Mouse (Mus musculus) midbrain, embryonic 11.5 days (tissue): Measurements from ENCODE around the gene P2ry14. TPM values are rescaled to one million over a fixed set of nuclear protein-coding genes. Genes with fewer than 3 reads are reported as not detected.

Experiments used
- ATAC-seq: fragments of 200-750 bp; cut with Nextera tagmentation; 2 replicates; pipeline ENCODE4 v1.8.0; 2017; ENCODE audit warnings: moderate TSS enrichment, moderate library complexity; ENCODE audit not compliant: low FRiP score
- DNase-seq: peaks from one replicate; pipeline ENCODE4 v3.0.0; 2015; ENCODE audit warnings: low spot score; ENCODE audit errors: missing footprints
- H3K27ac ChIP-seq: fragments of 300-500 bp; sonication (generic); 2 replicates; pipeline ENCODE4 v1.5.1; 2014; ENCODE audit warnings: low read depth, low read length
- H3K27me3 ChIP-seq: fragments of 300-500 bp; sonication (generic); 2 replicates; pipeline ENCODE4 v1.6.1; 2014; ENCODE audit warnings: mild to moderate bottlenecking, low read length, moderate library complexity, mixed read lengths; ENCODE audit not compliant: control insufficient read depth, insufficient read depth
- H3K36me3 ChIP-seq: fragments of 300-500 bp; sonication (generic); 2 replicates; pipeline ENCODE4 v1.6.1; 2014; ENCODE audit warnings: mild to moderate bottlenecking, low read length, moderate library complexity, mixed read lengths; ENCODE audit not compliant: control insufficient read depth, insufficient read depth
- H3K4me1 ChIP-seq: fragments of 300-500 bp; sonication (generic); 2 replicates; pipeline ENCODE4 v1.6.1; 2014; ENCODE audit warnings: low read length; ENCODE audit not compliant: control insufficient read depth, insufficient read depth
- H3K4me2 ChIP-seq: fragments of 300-500 bp; sonication (generic); 2 replicates; pipeline ENCODE4 v1.6.1; 2014; ENCODE audit warnings: mild to moderate bottlenecking, moderate library complexity
- H3K4me3 ChIP-seq: fragments of 300-500 bp; sonication (generic); 2 replicates; pipeline ENCODE4 v1.5.1; 2014; ENCODE audit warnings: low read depth, low read length
- H3K9ac ChIP-seq: fragments of 300-500 bp; sonication (generic); 2 replicates; pipeline ENCODE4 v1.6.1; 2014; ENCODE audit warnings: low read length
- H3K9me3 ChIP-seq: fragments of 300-500 bp; sonication (generic); 2 replicates; pipeline ENCODE4 v1.6.1; 2016; ENCODE audit warnings: low read length; ENCODE audit not compliant: control insufficient read depth
- WGBS: fragments of 180-500 bp; shearing (Covaris S2); extraction: QIAGEN DNeasy Blood & Tissue Kit; methylation state at CpG from one replicate; pipeline ENCODE4 v1.1.7; 2014; 5-methylcytosine and 5-hydroxymethylcytosine counted together
- polyA plus RNA-seq: library from polyadenylated mRNA; unstranded; fragments of >200 nt; fragmentation: Nextera tagmentation; extraction: Ambion mirVana; gene quantifications from 2 replicates; pipeline ENCODE4 v1.2.1, GENCODE M21; 2014

The P2ry14 gene
- polyA plus RNA-seq, 1 experiment from 2014 or later: 1.4 TPM

DNA sequence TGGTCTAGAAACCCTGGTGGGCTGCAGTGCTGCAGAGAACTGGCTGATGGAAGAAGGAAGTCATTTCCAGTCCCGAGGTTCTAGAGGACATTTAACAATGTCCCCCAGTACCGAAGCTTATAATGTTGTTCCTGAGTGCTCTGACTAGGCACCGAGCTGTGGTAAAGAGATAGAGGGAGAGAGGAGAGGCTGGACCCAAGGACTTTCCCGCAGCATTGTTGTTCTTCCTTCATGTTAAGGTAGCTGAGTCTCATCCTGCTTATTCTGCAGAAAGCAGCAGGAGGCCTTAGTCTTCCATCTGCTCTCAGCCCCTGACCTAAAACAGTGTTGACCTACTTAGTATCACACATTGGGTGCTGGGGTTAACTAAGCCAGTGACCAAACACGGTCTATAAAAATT lies 23.5 kb upstream of the P2ry14 start:
- WGBS: 64% methylated on average over 5 of the region's 5 CpGs
- H3K9ac ChIP-seq: no peak overlapping the region
- no peak for ATAC-seq
- no peaks in the 10 kb centered on the region for H3K36me3 ChIP-seq
- no peaks in the 10 kb centered on the region for H3K27me3 ChIP-seq
- H3K4me2 ChIP-seq: no peak overlapping the region
- H3K9me3 ChIP-seq: no peaks in the 10 kb centered on the region
- no peak overlapping the region for H3K4me3 ChIP-seq
- no peaks in the 10 kb centered on the region for H3K4me1 ChIP-seq
- no peak overlapping the region for H3K27ac ChIP-seq
- no peak for DNase-seq

DNA sequence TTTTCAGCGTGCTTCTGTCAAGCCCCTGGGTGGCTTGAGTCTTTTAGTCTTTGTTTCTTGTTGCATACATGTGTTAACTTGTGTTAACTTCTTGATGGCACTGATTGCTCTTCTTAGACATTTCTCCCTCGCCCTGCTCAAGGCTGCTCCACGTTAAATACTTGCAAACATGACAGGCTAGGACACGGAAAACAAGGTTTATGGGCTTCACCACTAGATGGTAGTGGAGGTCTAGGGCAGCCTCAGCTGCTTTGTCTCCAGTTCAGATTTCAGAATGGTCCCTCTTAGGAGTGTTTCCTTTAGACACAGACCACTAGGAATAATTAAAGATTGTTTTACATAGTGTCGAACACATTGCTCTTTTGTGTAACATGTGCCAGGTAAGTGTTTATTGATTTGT lies 21.8 kb upstream of the P2ry14 start:
- no peak overlapping the region for H3K27ac ChIP-seq
- no peaks in the 10 kb centered on the region for H3K36me3 ChIP-seq
- H3K27me3 ChIP-seq: no peaks in the 10 kb centered on the region
- H3K9me3 ChIP-seq: no peaks in the 10 kb centered on the region
- H3K4me3 ChIP-seq: no peak overlapping the region
- ATAC-seq: peak; percentile 68; the same call in 1 of the 2 replicates
- H3K9ac ChIP-seq: no peak overlapping the region
- peak; percentile 84 for DNase-seq
- no peaks in the 10 kb centered on the region for H3K4me1 ChIP-seq
- 45% methylated on average over 5 of the region's 5 CpGs for WGBS
- no peak overlapping the region for H3K4me2 ChIP-seq

DNA sequence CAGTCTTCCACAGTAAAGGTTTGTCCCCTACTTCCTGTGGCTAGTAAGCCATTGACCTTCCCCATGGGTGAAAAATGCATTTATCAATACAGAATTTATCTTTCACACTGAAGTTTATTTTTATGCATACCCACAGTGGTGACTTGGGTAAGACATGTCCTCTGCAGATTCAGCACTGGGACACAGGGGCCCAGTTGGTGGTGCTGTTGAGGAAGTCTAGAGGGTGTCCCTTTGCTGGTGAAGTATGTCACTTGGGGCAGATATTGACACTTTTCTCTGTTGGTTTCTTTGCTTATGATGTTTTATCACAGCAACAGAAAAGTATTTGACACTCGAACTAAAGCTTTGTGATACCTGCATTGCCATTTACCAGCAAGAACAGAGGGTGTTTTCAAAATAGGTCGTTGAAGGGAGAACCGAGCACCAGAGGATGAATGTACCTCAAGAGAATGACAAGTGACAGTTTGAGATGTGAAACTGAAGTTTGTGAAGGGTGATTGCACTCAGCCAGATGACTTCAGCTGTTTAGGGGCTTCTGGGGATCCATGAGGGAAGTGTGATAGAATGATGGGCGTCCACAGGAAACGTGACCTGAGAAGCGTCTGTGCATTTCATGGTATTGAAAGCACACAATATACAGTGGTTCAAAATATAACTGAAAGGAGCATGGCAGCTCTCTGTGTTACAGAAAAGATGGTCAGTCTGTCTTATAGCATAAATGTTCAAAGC lies 21.2 kb upstream of the P2ry14 start:
- no peak overlapping the region for H3K4me3 ChIP-seq
- no peaks in the 10 kb centered on the region for H3K27me3 ChIP-seq
- H3K9me3 ChIP-seq: no peaks in the 10 kb centered on the region
- no peak overlapping the region for H3K9ac ChIP-seq
- H3K4me2 ChIP-seq: no peak overlapping the region
- DNase-seq (no peak), ATAC-seq (no peak)
- H3K36me3 ChIP-seq: no peaks in the 10 kb centered on the region
- H3K27ac ChIP-seq: no peak overlapping the region
- WGBS: 87% methylated on average over 6 of the region's 6 CpGs
- no peaks in the 10 kb centered on the region for H3K4me1 ChIP-seq

DNA sequence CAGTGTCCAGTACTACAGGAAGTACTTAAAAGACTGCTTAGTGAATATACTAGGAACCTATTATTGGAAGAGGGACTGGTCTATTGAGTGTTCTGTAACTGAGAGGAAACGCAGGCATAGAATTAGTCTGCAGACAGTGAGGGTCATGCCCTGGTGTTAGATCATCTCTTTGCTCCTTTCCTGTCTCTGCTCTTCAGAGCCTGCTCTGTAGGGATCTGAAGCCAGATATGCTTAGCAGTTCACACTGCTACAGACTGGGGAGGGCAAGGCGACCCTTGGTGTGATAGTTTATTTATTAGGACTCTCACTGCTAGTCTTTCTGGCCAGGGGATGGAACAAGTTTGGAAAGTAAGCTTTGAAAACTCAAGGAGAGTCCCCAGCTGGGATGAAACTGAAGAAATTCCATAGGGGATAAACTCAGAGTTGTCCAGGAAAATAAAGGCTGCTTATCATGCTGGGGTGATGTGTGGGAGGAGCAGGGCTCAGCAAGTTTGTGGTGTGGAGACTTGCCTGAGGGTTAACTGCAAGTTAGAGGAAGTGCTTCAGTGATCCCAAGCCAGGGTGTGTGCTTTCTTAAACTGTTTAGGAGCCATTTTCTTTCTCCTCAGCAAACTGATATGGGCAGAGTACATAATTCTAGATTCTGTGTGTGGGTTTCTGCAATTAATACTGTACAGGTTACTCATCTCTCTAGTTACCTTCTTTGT lies 16.7 kb upstream of the P2ry14 start:
- no peaks in the 10 kb centered on the region for H3K27me3 ChIP-seq
- H3K9ac ChIP-seq: no peak overlapping the region
- no peaks in the 10 kb centered on the region for H3K9me3 ChIP-seq
- no peak overlapping the region for H3K4me3 ChIP-seq
- H3K36me3 ChIP-seq: no peaks in the 10 kb centered on the region
- DNase-seq: no peak
- ATAC-seq: no peak
- no peaks in the 10 kb centered on the region for H3K4me1 ChIP-seq
- no peak overlapping the region for H3K4me2 ChIP-seq
- 66% methylated on average over 2 of the region's 2 CpGs for WGBS
- no peak overlapping the region for H3K27ac ChIP-seq

DNA sequence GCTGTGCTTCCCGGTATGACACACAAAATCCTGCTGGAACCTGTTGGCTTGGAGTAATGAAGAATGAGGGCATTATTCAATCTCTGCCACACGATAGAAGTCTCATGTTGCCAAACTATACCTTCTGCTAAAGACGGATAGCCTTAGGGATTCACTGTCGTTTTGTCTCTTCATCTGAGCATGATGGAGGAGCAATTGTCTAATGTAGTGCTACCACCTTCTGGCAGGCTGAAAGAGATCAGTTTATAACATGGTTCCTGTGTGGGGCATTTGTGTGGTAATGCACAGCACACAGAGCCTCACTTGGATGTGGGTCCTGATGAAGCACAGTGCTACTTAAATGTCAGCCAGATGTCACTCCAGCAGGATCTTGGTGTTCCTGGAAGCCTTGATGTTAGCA lies 15.8 kb upstream of the P2ry14 start:
- H3K9ac ChIP-seq: no peak overlapping the region
- ATAC-seq: no peak
- H3K4me3 ChIP-seq: no peak overlapping the region
- DNase-seq: no peak
- WGBS: 86% methylated on average over 4 of the region's 4 CpGs
- H3K4me1 ChIP-seq: no peaks in the 10 kb centered on the region
- H3K27me3 ChIP-seq: no peaks in the 10 kb centered on the region
- H3K36me3 ChIP-seq: no peaks in the 10 kb centered on the region
- H3K27ac ChIP-seq: no peak overlapping the region
- H3K9me3 ChIP-seq: no peaks in the 10 kb centered on the region
- no peak overlapping the region for H3K4me2 ChIP-seq

DNA sequence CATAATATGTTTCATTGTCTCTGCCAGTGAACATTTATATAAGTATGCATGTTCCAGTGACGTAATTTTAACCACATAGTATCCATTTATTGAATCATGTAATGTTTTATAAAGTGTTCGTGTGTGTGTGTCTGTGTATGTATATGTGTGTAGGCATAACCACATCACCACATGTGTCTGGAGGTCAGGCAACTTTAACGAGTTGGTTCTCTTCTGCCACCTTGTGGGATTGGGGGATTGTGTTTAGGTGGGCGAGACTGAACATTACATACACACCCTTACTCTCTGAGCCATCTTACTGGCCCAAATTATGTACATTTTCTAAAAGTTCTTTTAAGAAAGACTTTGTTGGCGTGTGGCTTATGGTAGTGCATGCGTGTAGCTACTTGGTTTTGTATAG lies 15.1 kb upstream of the P2ry14 start:
- H3K4me2 ChIP-seq: no peak overlapping the region
- 84% methylated on average over 6 of the region's 6 CpGs for WGBS

DNA sequence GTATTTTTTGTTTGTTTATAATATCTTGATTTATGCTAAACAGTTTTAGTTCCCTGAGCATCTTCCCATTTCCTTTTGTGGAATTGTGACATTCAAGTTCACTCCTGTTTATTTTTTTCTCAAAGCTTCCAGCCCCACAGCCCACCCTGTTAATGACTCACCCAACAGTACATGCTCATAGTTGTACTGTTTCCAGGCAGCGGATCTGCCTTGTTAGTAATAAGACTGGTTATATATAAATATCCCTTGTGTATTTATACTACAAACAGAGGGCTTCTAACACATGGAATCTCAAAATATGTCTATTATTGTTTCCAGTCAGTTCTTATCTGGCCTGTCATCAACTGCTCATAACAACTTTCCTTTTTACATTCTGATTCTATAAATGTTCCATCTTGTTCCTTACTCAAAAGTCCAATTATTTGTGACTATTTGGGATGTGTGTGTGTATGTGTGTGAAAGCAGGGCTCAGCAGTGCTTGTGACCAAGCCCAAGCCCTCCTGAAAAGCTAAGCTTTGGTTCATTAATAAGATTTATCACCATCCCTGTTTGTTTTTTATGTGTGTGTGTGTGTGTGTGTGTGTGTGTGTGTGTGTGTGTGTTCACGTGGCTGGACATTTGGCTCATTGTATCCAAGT lies 14.1 kb upstream of the P2ry14 start:
- H3K27ac ChIP-seq: no peak overlapping the region
- no peaks in the 10 kb centered on the region for H3K36me3 ChIP-seq
- no peaks in the 10 kb centered on the region for H3K4me1 ChIP-seq
- H3K9me3 ChIP-seq: no peaks in the 10 kb centered on the region
- no peaks in the 10 kb centered on the region for H3K27me3 ChIP-seq
- H3K4me2 ChIP-seq: no peak overlapping the region
- WGBS: 87% methylated on average over 2 of the region's 2 CpGs
- H3K9ac ChIP-seq: no peak overlapping the region
- DNase-seq (no peak), ATAC-seq (no peak)
- H3K4me3 ChIP-seq: no peak overlapping the region

More for the DNA sequence above, 15.1 kb upstream of the P2ry14 start:
- Histone ChIP-seq H3K36me3 (no peaks in the 10 kb centered on the region), H3K9ac (no peak overlapping the region), H3K4me3 (no peak overlapping the region), H3K27ac (no peak overlapping the region), H3K9me3 (no peaks in the 10 kb centered on the region), H3K4me1 (no peaks in the 10 kb centered on the region), H3K27me3 (no peaks in the 10 kb centered on the region)
- ATAC-seq (no peak), DNase-seq (no peak)

DNA sequence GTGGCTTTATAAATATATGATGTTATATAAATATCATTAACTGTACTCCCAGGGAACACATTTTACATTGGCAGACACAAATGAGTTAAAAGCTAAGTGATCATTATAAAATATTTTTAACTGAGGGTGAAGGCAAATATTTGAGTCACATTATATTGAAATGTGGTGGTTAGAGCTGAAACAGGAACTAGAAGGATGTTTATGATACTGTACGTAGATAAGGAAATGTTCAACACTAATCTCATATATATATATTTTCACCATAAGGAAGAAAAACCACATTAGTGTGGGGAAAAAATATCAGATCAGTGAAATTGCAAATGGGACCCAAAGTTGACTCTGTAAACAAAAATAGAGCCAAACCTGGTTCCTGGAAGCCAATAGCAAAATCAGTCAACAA lies 7.0 kb upstream of the P2ry14 start:
- Histone ChIP-seq H3K4me3 (no peak overlapping the region), H3K27me3 (no peaks in the 10 kb centered on the region), H3K4me1 (no peaks in the 10 kb centered on the region), H3K9me3 (no peaks in the 10 kb centered on the region), H3K9ac (no peak overlapping the region), H3K27ac (no peak overlapping the region), H3K4me2 (no peak overlapping the region), H3K36me3 (no peaks in the 10 kb centered on the region)
- WGBS: 90% methylated on average over 1 of the region's 1 CpGs
- DNase-seq: no peak
- no peak for ATAC-seq

DNA sequence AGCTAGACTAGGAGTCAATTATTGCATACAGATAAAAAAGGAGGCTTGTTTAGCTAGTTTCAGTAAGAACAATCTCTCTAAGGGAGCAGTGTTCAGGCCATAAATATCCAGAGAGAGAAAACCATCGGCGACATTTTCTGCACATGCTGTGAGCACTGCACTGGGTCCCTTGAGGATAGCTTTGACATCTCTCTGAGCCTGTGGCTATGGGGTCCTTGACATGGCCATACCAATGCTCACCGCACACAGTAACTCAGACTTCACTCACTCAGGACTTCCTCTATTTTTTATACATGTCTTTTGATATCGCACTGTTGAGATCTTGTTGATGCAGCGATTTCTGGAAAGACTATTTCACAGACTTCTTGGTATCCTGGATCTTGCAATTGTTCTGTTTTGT lies 3.6 kb upstream of the P2ry14 start:
- ATAC-seq: no peak
- no peak overlapping the region for H3K27ac ChIP-seq
- H3K9ac ChIP-seq: no peak overlapping the region
- no peak overlapping the region for H3K4me2 ChIP-seq
- H3K9me3 ChIP-seq: no peaks in the 10 kb centered on the region
- H3K27me3 ChIP-seq: no peaks in the 10 kb centered on the region
- no peak overlapping the region for H3K4me3 ChIP-seq
- no peaks in the 10 kb centered on the region for H3K36me3 ChIP-seq
- WGBS: 95% methylated on average over 5 of the region's 5 CpGs
- no peak for DNase-seq
- no peaks in the 10 kb centered on the region for H3K4me1 ChIP-seq
